Mouse (Mus musculus) hindbrain, embryonic 10.5 days (tissue): Measurements from ENCODE around the gene Klc1. TPM values are rescaled to one million over a fixed set of nuclear protein-coding genes. Genes with fewer than 3 reads are reported as not detected.

Source experiments
- DNase-seq: peaks from one replicate; pipeline ENCODE4 v3.0.0-alpha.2; 2017; ENCODE audit warnings: low spot score
- H3K27ac ChIP-seq: fragments of 300-500 bp; sonication (generic); 2 replicates; pipeline ENCODE4 v1.5.1; 2016; ENCODE audit warnings: mild to moderate bottlenecking, moderate library complexity
- H3K27me3 ChIP-seq: fragments of 300-500 bp; sonication (generic); 2 replicates; pipeline ENCODE4 v1.6.1; 2016; ENCODE audit warnings: mild to moderate bottlenecking; ENCODE audit not compliant: poor library complexity, insufficient read depth, severe bottlenecking
- H3K36me3 ChIP-seq: fragments of 300-500 bp; sonication (generic); 2 replicates; pipeline ENCODE4 v1.6.1; 2016; ENCODE audit warnings: mild to moderate bottlenecking, moderate library complexity
- H3K4me1 ChIP-seq: fragments of 300-500 bp; sonication (generic); replicated peaks from 2 replicates; pipeline ENCODE4 v1.6.1; 2016; ENCODE audit warnings: mild to moderate bottlenecking
- H3K4me3 ChIP-seq: fragments of 300-500 bp; sonication (generic); 2 replicates; pipeline ENCODE4 v1.5.1; 2016; ENCODE audit warnings: mild to moderate bottlenecking, moderate library complexity
- H3K9me3 ChIP-seq: fragments of 300-500 bp; sonication (generic); 2 replicates; pipeline ENCODE4 v1.6.1; 2016; ENCODE audit warnings: mild to moderate bottlenecking, moderate library complexity
- WGBS: fragments of 180-500 bp; shearing (Covaris S2); methylation state at CpG from one replicate; pipeline ENCODE4 v1.1.7; 2016; 5-methylcytosine and 5-hydroxymethylcytosine counted together
- polyA plus RNA-seq: library from polyadenylated mRNA; unstranded; fragments of >200 nt; fragmentation: Nextera tagmentation; extraction: Ambion mirVana; gene quantifications from 2 replicates; pipeline ENCODE4 v1.2.1, GENCODE M21; 2016

The Klc1 gene
- polyA plus RNA-seq, 1 experiment from 2014 or later, result 303 TPM

DNA sequence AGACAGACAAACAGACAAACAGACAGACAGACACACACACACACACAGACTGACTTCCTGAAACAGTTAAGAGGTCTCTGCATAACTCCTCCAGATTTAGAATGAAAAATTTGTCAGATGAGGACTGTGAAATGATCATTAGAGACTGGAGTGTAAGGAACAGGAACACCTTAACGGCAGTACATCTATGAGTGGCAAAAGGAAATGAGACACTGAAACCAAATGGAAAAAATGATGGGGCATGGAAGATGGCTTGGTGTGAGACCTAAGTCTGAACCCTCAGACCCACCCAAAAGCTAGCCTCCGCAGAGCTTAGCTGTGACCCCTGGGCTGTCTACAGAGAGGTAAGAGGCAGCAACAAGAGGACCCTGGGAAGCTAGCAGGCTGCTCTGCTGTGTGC, 96.8 kb downstream of the Klc1 start:
- no peaks in the 10 kb centered on the region for H3K9me3 ChIP-seq
- no peak for DNase-seq
- no peaks in the 10 kb centered on the region for H3K36me3 ChIP-seq
- no peaks in the 10 kb centered on the region for H3K4me1 ChIP-seq
- WGBS, result 98% methylated on average over 2 of the region's 2 CpGs
- no peak overlapping the region for H3K27ac ChIP-seq
- no peaks in the 10 kb centered on the region for H3K27me3 ChIP-seq
- H3K4me3 ChIP-seq, result no peak overlapping the region

Other genes starting within 250 kb of the Klc1 start
- gene Eif5, start 220.8 kb upstream of the Klc1 start, polyA plus RNA-seq, result 570 and 710 TPM in 2 replicates
- 49.3 and 52.7 TPM in 2 replicates for gene Mark3, start 184.3 kb upstream of the Klc1 start, polyA plus RNA-seq
- 2,059 and 2,773 TPM in 2 replicates for gene Ckb, start 86.5 kb upstream of the Klc1 start, polyA plus RNA-seq
- gene Trmt61a, start 80.7 kb upstream of the Klc1 start, polyA plus RNA-seq, result 15.1 and 16.2 TPM in 2 replicates
- 53.5 and 53.6 TPM in 2 replicates for gene Bag5, start 45.6 kb upstream of the Klc1 start, polyA plus RNA-seq
- 55.3 and 59.2 TPM in 2 replicates for gene Apopt1, start 45.6 kb upstream of the Klc1 start, polyA plus RNA-seq
- gene Xrcc3, start 55.0 kb downstream of the Klc1 start, polyA plus RNA-seq, result 13.2 and 15.1 TPM in 2 replicates
- 71.5 and 75.4 TPM in 2 replicates for gene Zfyve21, start 55.3 kb downstream of the Klc1 start, polyA plus RNA-seq
- 4.5 and 6.2 TPM in 2 replicates for gene Ppp1r13b, start 149.3 kb downstream of the Klc1 start, polyA plus RNA-seq
- gene Atp5mpl, start 208.1 kb downstream of the Klc1 start, polyA plus RNA-seq, result 593 and 677 TPM in 2 replicates
- 1.0 and 1.2 TPM in 2 replicates for gene Tdrd9, start 212.7 kb downstream of the Klc1 start, polyA plus RNA-seq
- gene Rd3l, start 222.5 kb downstream of the Klc1 start, polyA plus RNA-seq, result not detected in 2 replicates